Mouse (Mus musculus) small intestine, adult 2 months (tissue): ENCODE measurements around the gene Spats2l.

Source experiments
- CTCF ChIP-seq: fragments of 200-500 bp; IDR thresholded peaks from 2 replicates; pipeline ENCODE4 v1.5.1; 2012; ENCODE audit warnings: low read depth, mild to moderate bottlenecking, control low read depth, inconsistent platforms, low read length, moderate library complexity, mixed read lengths; ENCODE audit not compliant: insufficient replicate concordance, insufficient read length; ENCODE audit errors: extremely low read depth
- POLR2A ChIP-seq: fragments of 200-500 bp; IDR thresholded peaks from 2 replicates; pipeline ENCODE4 v1.6.1; 2012; ENCODE audit warnings: low read depth, mild to moderate bottlenecking, control low read depth, inconsistent platforms, low read length, moderate library complexity

DNA sequence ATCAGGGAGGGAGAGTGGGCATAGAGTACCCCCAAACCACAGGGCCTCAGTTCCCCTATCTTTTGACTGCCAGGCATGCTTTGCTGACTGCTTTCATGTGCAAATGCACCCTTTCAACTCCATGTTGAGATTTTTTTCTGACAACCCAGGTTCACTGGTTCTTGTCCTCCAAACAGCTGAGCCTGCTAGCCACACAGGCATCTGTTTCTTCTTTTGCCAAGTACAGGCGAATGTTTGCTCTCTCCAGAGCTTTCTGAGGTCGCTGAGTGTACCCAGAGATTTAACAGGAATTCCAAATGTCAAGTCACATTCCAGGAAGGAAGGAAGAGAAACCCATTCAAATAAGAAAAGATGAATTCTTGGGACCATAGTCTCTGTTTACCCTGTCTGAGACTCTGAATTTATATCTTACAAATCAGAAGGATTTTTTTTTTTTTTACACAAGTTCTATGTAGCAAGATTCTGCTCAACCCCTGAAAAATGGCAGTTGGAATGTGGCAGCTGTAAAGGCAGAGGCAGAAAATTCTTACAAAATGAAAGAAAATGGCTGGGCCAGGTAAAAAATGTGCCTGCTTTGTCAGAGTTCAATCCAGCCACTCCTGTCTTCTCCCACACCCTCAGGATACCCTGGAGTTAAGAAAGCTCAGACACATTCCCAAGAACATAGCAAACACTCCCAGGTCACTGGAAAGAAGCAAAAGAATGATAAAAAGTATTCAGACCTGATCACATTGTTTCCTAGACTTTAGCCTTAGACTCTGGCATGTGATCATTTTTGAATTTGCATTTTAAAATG is 173.8 kb downstream of the Spats2l start:
- TF ChIP-seq POLR2A, result no peak
- TF ChIP-seq CTCF, result no peak
